Mouse (Mus musculus): ENCODE measurements around the gene S100pbp. TPM values are rescaled to one million over a fixed set of nuclear protein-coding genes. Genes with fewer than 3 reads are reported as not detected.

Gene S100pbp
- polyA plus RNA-seq, 1 experiment from 2014 or later, result 12.6 TPM

- no peak overlapping the region for H3K4me2 ChIP-seq (ENCODE audit: low read depth, low read length)
- no peak for DNase-seq (ENCODE audit: low spot score)
- H3K27ac ChIP-seq (replicated peaks; ENCODE audit: low read depth, low read length), result no peak overlapping the region
- H3K27me3 ChIP-seq (replicated peaks; ENCODE audit: control insufficient read depth, insufficient read depth, low read length), result peaks cover 44% of the 10 kb centered on the region
- H3K36me3 ChIP-seq (ENCODE audit: control insufficient read depth, insufficient read depth, low read length), result no peaks in the 10 kb centered on the region
- no peak overlapping the region for H3K4me3 ChIP-seq (ENCODE audit: low read depth, low read length)
- WGBS, result 45% methylated on average over 5 of the region's 8 CpGs
- H3K4me1 ChIP-seq (ENCODE audit: control insufficient read depth, insufficient read depth, low read length), result peaks cover 17% of the 10 kb centered on the region; the same call in 1 of the 2 replicates
- H3K9me3 ChIP-seq (ENCODE audit: control insufficient read depth, low read length), result no peaks in the 10 kb centered on the region
- no peak overlapping the region for H3K9ac ChIP-seq (ENCODE audit: low read depth, low read length)
- ATAC-seq (ENCODE audit: low read depth), result no peak
These were observed 66.8 kb downstream of the S100pbp start for GRCm38 (mm10) chr4:129122719-129123118.

DNA sequence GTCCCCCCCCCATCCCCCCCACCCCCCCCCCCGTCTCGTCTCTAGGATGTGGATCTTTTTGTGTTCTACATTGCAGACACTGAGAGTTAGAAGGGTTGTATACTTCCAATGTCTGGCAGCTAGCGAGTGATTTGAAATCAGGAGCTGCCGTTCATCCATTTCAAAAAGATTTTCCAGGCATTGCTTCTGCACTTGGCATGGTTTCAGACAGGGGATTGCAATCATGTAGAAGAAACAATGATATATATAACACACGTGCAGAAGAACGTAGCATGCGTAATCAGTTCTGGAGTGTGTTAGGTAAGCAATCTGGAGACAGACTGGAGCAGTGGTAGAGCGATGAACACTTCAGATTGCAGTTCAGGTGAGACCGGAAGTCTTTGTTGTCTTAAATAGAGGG is 67.4 kb downstream of the S100pbp start:
- no peaks in the 10 kb centered on the region for H3K9me3 ChIP-seq (ENCODE audit: control insufficient read depth, low read length)
- H3K4me3 ChIP-seq (ENCODE audit: low read depth, low read length), result no peak overlapping the region
- 23% methylated on average over 9 of the region's 9 CpGs for WGBS
- no peak overlapping the region for H3K4me2 ChIP-seq (ENCODE audit: low read depth, low read length)
- DNase-seq (ENCODE audit: low spot score) (no peak), ATAC-seq (ENCODE audit: low read depth) (no peak)
- peaks cover 17% of the 10 kb centered on the region; the same call in 1 of the 2 replicates for H3K4me1 ChIP-seq (ENCODE audit: control insufficient read depth, insufficient read depth, low read length)
- no peaks in the 10 kb centered on the region for H3K36me3 ChIP-seq (ENCODE audit: control insufficient read depth, insufficient read depth, low read length)
- no peak overlapping the region for H3K27ac ChIP-seq (replicated peaks; ENCODE audit: low read depth, low read length)
- no peak overlapping the region for H3K9ac ChIP-seq (ENCODE audit: low read depth, low read length)
- peaks cover 44% of the 10 kb centered on the region for H3K27me3 ChIP-seq (replicated peaks; ENCODE audit: control insufficient read depth, insufficient read depth, low read length)

- 0 out of 2 replicates have a peak, but pooled peaks have one; percentile 15 for ATAC-seq (ENCODE audit: low read depth)
- 0% methylated on average over 7 of the region's 17 CpGs for WGBS
These were observed 67.9 kb downstream of the S100pbp start, which contains the start of gene Hpca for GRCm38 (mm10) chr4:129121569-129122086. Gene Hpca, minus strand, starts transcription at chr4:129122036.

GRCm38 (mm10) chr4:129120520-129121445 is 68.7 kb downstream of the S100pbp start:
- Histone ChIP-seq H3K27me3 (replicated peaks; ENCODE audit: control insufficient read depth, insufficient read depth, low read length) (peaks cover 39% of the 10 kb centered on the region), H3K36me3 (ENCODE audit: control insufficient read depth, insufficient read depth, low read length) (no peaks in the 10 kb centered on the region), H3K4me2 (ENCODE audit: low read depth, low read length) (peak overlapping the region; percentile 97), H3K4me3 (ENCODE audit: low read depth, low read length) (peak overlapping the region; percentile 47), H3K9ac (ENCODE audit: low read depth, low read length) (peak overlapping the region; percentile 37), H3K9me3 (ENCODE audit: control insufficient read depth, low read length) (no peaks in the 10 kb centered on the region), H3K27ac (replicated peaks; ENCODE audit: low read depth, low read length) (no peak overlapping the region), H3K4me1 (ENCODE audit: control insufficient read depth, insufficient read depth, low read length) (peaks cover 11% of the 10 kb centered on the region; the same call in 1 of the 2 replicates)
- WGBS, result 0% methylated on average over 17 of the region's 59 CpGs
- ATAC-seq (ENCODE audit: low read depth) (peak; percentile 42; the same call in 1 of the 2 replicates), DNase-seq (ENCODE audit: low spot score) (no peak)

More at GRCm38 (mm10) chr4:129121569-129122086, 67.9 kb downstream of the S100pbp start, which contains the start of gene Hpca:
- Histone ChIP-seq H3K4me3 (ENCODE audit: low read depth, low read length) (peak within 1 kb of the TSS; percentile 47), H3K4me2 (ENCODE audit: low read depth, low read length) (peak within 1 kb of the TSS; percentile 97), H3K9me3 (ENCODE audit: control insufficient read depth, low read length) (no peaks in the 10 kb centered on the region), H3K36me3 (ENCODE audit: control insufficient read depth, insufficient read depth, low read length) (no peaks in the 10 kb centered on the region), H3K27ac (replicated peaks; ENCODE audit: low read depth, low read length) (no peak within 1 kb of the TSS), H3K9ac (ENCODE audit: low read depth, low read length) (peak within 1 kb of the TSS; percentile 37), H3K4me1 (ENCODE audit: control insufficient read depth, insufficient read depth, low read length) (peaks cover 17% of the 10 kb centered on the region; the same call in 1 of the 2 replicates), H3K27me3 (replicated peaks; ENCODE audit: control insufficient read depth, insufficient read depth, low read length) (peaks cover 44% of the 10 kb centered on the region)
- DNase-seq (ENCODE audit: low spot score), result no peak

GRCm38 (mm10) chr4:129119708-129120107 is 69.8 kb downstream of the S100pbp start:
- Histone ChIP-seq H3K9ac (ENCODE audit: low read depth, low read length) (no peak overlapping the region), H3K4me1 (ENCODE audit: control insufficient read depth, insufficient read depth, low read length) (peaks cover 10% of the 10 kb centered on the region; the same call in 1 of the 2 replicates), H3K36me3 (ENCODE audit: control insufficient read depth, insufficient read depth, low read length) (no peaks in the 10 kb centered on the region), H3K4me3 (ENCODE audit: low read depth, low read length) (no peak overlapping the region), H3K9me3 (ENCODE audit: control insufficient read depth, low read length) (no peaks in the 10 kb centered on the region), H3K4me2 (ENCODE audit: low read depth, low read length) (no peak overlapping the region), H3K27me3 (replicated peaks; ENCODE audit: control insufficient read depth, insufficient read depth, low read length) (peaks cover 39% of the 10 kb centered on the region), H3K27ac (replicated peaks; ENCODE audit: low read depth, low read length) (no peak overlapping the region)
- ATAC-seq (ENCODE audit: low read depth), result no peak
- no peak for DNase-seq (ENCODE audit: low spot score)
- WGBS, result 66% methylated on average over 10 of the region's 10 CpGs

DNA sequence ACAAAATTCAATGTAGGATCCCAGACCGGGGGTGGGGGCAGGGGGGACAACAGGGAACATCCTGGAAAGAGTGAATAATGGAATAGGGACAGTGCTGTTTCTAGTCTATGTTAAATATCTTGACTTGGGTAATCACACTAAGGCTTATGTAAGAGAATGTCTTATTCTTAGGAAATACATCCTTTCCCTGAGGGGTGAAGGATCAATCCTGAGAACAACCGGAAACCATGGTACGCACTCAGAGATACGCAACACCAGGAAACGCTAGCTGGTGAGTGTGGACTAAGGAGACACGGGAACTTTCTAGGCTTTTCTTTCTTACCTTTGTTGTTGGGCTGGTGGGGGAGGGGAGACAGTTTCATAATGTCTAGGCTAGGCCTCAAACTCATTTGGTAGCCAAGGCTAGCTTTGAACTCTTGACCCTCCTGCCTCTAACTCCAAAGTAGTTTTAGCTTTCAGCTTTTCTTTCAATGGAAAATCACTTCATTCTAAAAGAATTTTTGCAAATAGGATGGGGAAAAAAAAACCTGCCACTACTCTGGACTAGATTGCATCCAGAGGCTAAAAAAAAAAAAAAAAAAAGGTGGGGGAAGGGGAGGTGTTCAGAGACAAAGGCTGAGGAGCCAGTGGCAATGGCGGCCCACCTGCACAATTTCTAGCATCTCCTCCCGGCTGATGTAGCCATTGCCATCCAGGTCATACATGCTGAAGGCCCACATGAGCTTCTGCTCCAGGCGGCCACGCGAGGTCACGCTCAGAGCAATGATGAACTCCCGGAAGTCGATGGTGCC is 71.6 kb downstream of the S100pbp start:
- no peak overlapping the region for H3K4me2 ChIP-seq (ENCODE audit: low read depth, low read length)
- H3K27me3 ChIP-seq (replicated peaks; ENCODE audit: control insufficient read depth, insufficient read depth, low read length), result peaks cover 26% of the 10 kb centered on the region
- H3K9ac ChIP-seq (ENCODE audit: low read depth, low read length), result no peak overlapping the region
- 88% methylated on average over 14 of the region's 14 CpGs for WGBS
- ATAC-seq (ENCODE audit: low read depth) (no peak), DNase-seq (ENCODE audit: low spot score) (no peak)
- H3K4me3 ChIP-seq (ENCODE audit: low read depth, low read length), result no peak overlapping the region
- H3K36me3 ChIP-seq (ENCODE audit: control insufficient read depth, insufficient read depth, low read length), result no peaks in the 10 kb centered on the region
- H3K4me1 ChIP-seq (ENCODE audit: control insufficient read depth, insufficient read depth, low read length), result peaks cover 10% of the 10 kb centered on the region; the same call in 1 of the 2 replicates
- no peaks in the 10 kb centered on the region for H3K9me3 ChIP-seq (ENCODE audit: control insufficient read depth, low read length)
- H3K27ac ChIP-seq (replicated peaks; ENCODE audit: low read depth, low read length), result no peak overlapping the region

DNA sequence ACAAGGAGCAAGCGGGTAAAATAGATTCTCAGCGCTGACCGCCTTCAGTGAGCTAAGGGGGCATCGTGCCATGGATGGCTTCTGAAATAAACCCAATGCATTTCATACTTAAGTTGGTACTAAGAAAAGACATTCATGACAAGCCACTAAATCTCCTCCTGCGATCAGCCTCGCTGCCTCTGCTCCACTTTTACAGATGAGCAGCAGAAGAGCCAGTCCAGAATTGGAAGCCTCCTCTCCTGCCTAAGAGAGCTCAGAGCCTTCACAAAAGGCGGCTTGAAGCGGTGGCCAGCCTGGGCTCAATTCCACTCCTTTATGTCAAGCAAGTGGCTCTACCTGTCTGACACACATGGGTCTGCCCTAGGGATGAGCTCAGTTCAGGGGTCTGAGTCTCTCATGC is 72.8 kb downstream of the S100pbp start:
- no peak overlapping the region for H3K9ac ChIP-seq (ENCODE audit: low read depth, low read length)
- no peak for ATAC-seq (ENCODE audit: low read depth)
- no peak overlapping the region for H3K4me2 ChIP-seq (ENCODE audit: low read depth, low read length)
- no peaks in the 10 kb centered on the region for H3K36me3 ChIP-seq (ENCODE audit: control insufficient read depth, insufficient read depth, low read length)
- H3K27me3 ChIP-seq (replicated peaks; ENCODE audit: control insufficient read depth, insufficient read depth, low read length), result peaks cover 17% of the 10 kb centered on the region
- DNase-seq (ENCODE audit: low spot score), result no peak
- WGBS, result 88% methylated on average over 8 of the region's 8 CpGs
- no peak overlapping the region for H3K27ac ChIP-seq (replicated peaks; ENCODE audit: low read depth, low read length)
- H3K9me3 ChIP-seq (ENCODE audit: control insufficient read depth, low read length), result no peaks in the 10 kb centered on the region
- peaks cover 10% of the 10 kb centered on the region; the same call in 1 of the 2 replicates for H3K4me1 ChIP-seq (ENCODE audit: control insufficient read depth, insufficient read depth, low read length)
- no peak overlapping the region for H3K4me3 ChIP-seq (ENCODE audit: low read depth, low read length)

Data from embryonic facial prominence, embryonic 14.5 days (tissue).